Mouse (Mus musculus): ENCODE results near the gene Pmm1. TPM values are rescaled to one million over a fixed set of nuclear protein-coding genes. Genes with fewer than 3 reads are reported as not detected.

The Pmm1 gene
- polyA plus RNA-seq, 1 experiment = 130 TPM

Other genes starting within 250 kb of the Pmm1 start
- 25.1 and 32.4 TPM in 2 replicates for gene Zc3h7b, start 215.9 kb downstream of the Pmm1 start, polyA plus RNA-seq (2012; ENCODE audit: insufficient read depth, insufficient read length, missing spikeins)
- 15.0 and 18.8 TPM in 2 replicates for gene Rangap1, start 215.4 kb downstream of the Pmm1 start, polyA plus RNA-seq (2012; ENCODE audit: insufficient read depth, insufficient read length, missing spikeins)
- 33.0 and 53.3 TPM in 2 replicates for gene Tef, start 158.5 kb downstream of the Pmm1 start, polyA plus RNA-seq (2012; ENCODE audit: insufficient read depth, insufficient read length, missing spikeins)
- 79.0 and 87.4 TPM in 2 replicates for gene Tob2, start 102.1 kb downstream of the Pmm1 start, polyA plus RNA-seq (2012; ENCODE audit: insufficient read depth, insufficient read length, missing spikeins)
- gene Phf5a, start 89.0 kb downstream of the Pmm1 start, polyA plus RNA-seq (2012; ENCODE audit: insufficient read depth, insufficient read length, missing spikeins) = 42.4 and 46.3 TPM in 2 replicates
- 3,633 and 4,102 TPM in 2 replicates for gene Aco2, start 88.6 kb downstream of the Pmm1 start, polyA plus RNA-seq (2012; ENCODE audit: insufficient read depth, insufficient read length, missing spikeins)
- gene Polr3h, start 34.7 kb downstream of the Pmm1 start, polyA plus RNA-seq (2012; ENCODE audit: insufficient read depth, insufficient read length, missing spikeins) = 2.8 and 13.2 TPM in 2 replicates
- gene Csdc2, start 24.2 kb downstream of the Pmm1 start, polyA plus RNA-seq (2012; ENCODE audit: insufficient read depth, insufficient read length, missing spikeins) = not detected in 2 replicates
- not detected in 2 replicates for gene 1700029P11Rik, start 19.6 kb upstream of the Pmm1 start, polyA plus RNA-seq (2012; ENCODE audit: insufficient read depth, insufficient read length, missing spikeins)
- gene Xrcc6, start 26.9 kb upstream of the Pmm1 start, polyA plus RNA-seq (2012; ENCODE audit: insufficient read depth, insufficient read length, missing spikeins) = 119 and 145 TPM in 2 replicates
- 5.1 and 9.2 TPM in 2 replicates for gene Desi1, start 72.9 kb upstream of the Pmm1 start, polyA plus RNA-seq (2012; ENCODE audit: insufficient read depth, insufficient read length, missing spikeins)
- 88.5 and 124 TPM in 2 replicates for gene Snu13, start 86.7 kb upstream of the Pmm1 start, polyA plus RNA-seq (2012; ENCODE audit: insufficient read depth, insufficient read length, missing spikeins)
- not detected in 2 replicates for gene 4930407I10Rik, start 98.2 kb upstream of the Pmm1 start, polyA plus RNA-seq (2012; ENCODE audit: insufficient read depth, insufficient read length, missing spikeins)
- not detected in 2 replicates for gene Mei1, start 109.1 kb upstream of the Pmm1 start, polyA plus RNA-seq (2012; ENCODE audit: insufficient read depth, insufficient read length, missing spikeins)
- 3.6 and 4.3 TPM in 2 replicates for gene Ccdc134, start 167.0 kb upstream of the Pmm1 start, polyA plus RNA-seq (2012; ENCODE audit: insufficient read depth, insufficient read length, missing spikeins)
- 24.3 and 25.3 TPM in 2 replicates for gene Srebf2, start 186.3 kb upstream of the Pmm1 start, polyA plus RNA-seq (2012; ENCODE audit: insufficient read depth, insufficient read length, missing spikeins)

All from brown adipose tissue, adult 24 weeks (tissue).